Mouse (Mus musculus): ENCODE data around the gene Osbpl6. TPM values are rescaled to one million over a fixed set of nuclear protein-coding genes. Genes with fewer than 3 reads are reported as not detected.

Gene Osbpl6
- polyA plus RNA-seq, 1 experiment: 40.8 TPM

- Histone ChIP-seq H3K27ac (ENCODE audit: insufficient read depth, low read length) (no peak overlapping the region), H3K4me3 (replicated peaks; ENCODE audit: insufficient read depth, low read depth, low read length) (no peak overlapping the region), H3K27me3 (ENCODE audit: control insufficient read depth, insufficient read depth, low read length) (no peaks in the 10 kb centered on the region), H3K4me1 (ENCODE audit: control insufficient read depth, insufficient read depth, low read length) (peaks cover 15% of the 10 kb centered on the region)
- WGBS: 89% methylated on average over 6 of the region's 6 CpGs
- no peak for DNase-seq
- TF ChIP-seq POLR2A (IDR thresholded peaks at IDR 0.05; ENCODE audit: borderline replicate concordance, insufficient read depth, low read length) (no peak), CTCF (IDR thresholded peaks at IDR 0.05; ENCODE audit: borderline replicate concordance, insufficient read depth, low read depth, low read length) (no peak)
Measured at GRCm38 (mm10) chr2:76521585-76521984, 115.3 kb downstream of the Osbpl6 start.

- no peak for TF ChIP-seq CTCF (IDR thresholded peaks at IDR 0.05; ENCODE audit: borderline replicate concordance, insufficient read depth, low read depth, low read length)
- TF ChIP-seq POLR2A (IDR thresholded peaks at IDR 0.05; ENCODE audit: borderline replicate concordance, insufficient read depth, low read length): no peak
- Histone ChIP-seq H3K4me3 (replicated peaks; ENCODE audit: insufficient read depth, low read depth, low read length) (no peak overlapping the region), H3K4me1 (ENCODE audit: control insufficient read depth, insufficient read depth, low read length) (peaks cover 5% of the 10 kb centered on the region), H3K27me3 (ENCODE audit: control insufficient read depth, insufficient read depth, low read length) (no peaks in the 10 kb centered on the region), H3K27ac (ENCODE audit: insufficient read depth, low read length) (no peak overlapping the region)
- DNase-seq: no peak
- WGBS: 92% methylated on average over 5 of the region's 5 CpGs
Measured at GRCm38 (mm10) chr2:76524451-76524850, 118.1 kb downstream of the Osbpl6 start.

DNA sequence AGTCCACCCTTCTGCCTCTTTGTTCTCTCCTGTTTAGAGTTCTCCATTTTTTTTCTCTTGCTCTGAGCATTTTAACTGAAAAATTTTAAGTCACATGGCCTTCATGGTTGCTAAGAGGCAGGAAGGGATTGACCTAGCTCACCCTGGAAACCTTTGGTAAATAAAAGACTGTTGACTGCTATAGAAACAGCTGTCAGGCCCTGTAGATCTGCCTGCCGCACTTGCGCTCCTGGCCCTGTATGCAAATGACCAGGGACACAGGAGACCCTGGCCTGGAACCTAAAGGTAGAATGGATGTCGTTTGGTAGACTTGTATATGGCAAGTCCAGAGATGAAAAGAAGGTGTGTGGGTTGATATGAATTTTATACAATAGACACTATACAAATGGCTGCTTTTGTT lies 119.3 kb downstream of the Osbpl6 start:
- Histone ChIP-seq H3K27me3 (ENCODE audit: control insufficient read depth, insufficient read depth, low read length) (no peaks in the 10 kb centered on the region), H3K4me1 (ENCODE audit: control insufficient read depth, insufficient read depth, low read length) (peaks cover 7% of the 10 kb centered on the region), H3K4me3 (replicated peaks; ENCODE audit: insufficient read depth, low read depth, low read length) (no peak overlapping the region), H3K27ac (ENCODE audit: insufficient read depth, low read length) (no peak overlapping the region)
- WGBS: 71% methylated on average over 3 of the region's 3 CpGs
- no peak for DNase-seq
- TF ChIP-seq CTCF (IDR thresholded peaks at IDR 0.05; ENCODE audit: borderline replicate concordance, insufficient read depth, low read depth, low read length): no peak
- TF ChIP-seq POLR2A (IDR thresholded peaks at IDR 0.05; ENCODE audit: borderline replicate concordance, insufficient read depth, low read length): no peak

GRCm38 (mm10) chr2:76532490-76533126 lies 126.3 kb downstream of the Osbpl6 start:
- DNase-seq: peak; percentile 43 to 49
- Histone ChIP-seq H3K27ac (ENCODE audit: insufficient read depth, low read length) (no peak overlapping the region), H3K4me3 (replicated peaks; ENCODE audit: insufficient read depth, low read depth, low read length) (no peak overlapping the region), H3K4me1 (ENCODE audit: control insufficient read depth, insufficient read depth, low read length) (peaks cover 4% of the 10 kb centered on the region), H3K27me3 (ENCODE audit: control insufficient read depth, insufficient read depth, low read length) (no peaks in the 10 kb centered on the region)
- TF ChIP-seq POLR2A (IDR thresholded peaks at IDR 0.05; ENCODE audit: borderline replicate concordance, insufficient read depth, low read length) (no peak), CTCF (IDR thresholded peaks at IDR 0.05; ENCODE audit: borderline replicate concordance, insufficient read depth, low read depth, low read length) (no peak)
- WGBS: 43% methylated on average over 14 of the region's 14 CpGs

GRCm38 (mm10) chr2:76534932-76535331 lies 128.6 kb downstream of the Osbpl6 start:
- Histone ChIP-seq H3K27me3 (ENCODE audit: control insufficient read depth, insufficient read depth, low read length) (no peaks in the 10 kb centered on the region), H3K4me3 (replicated peaks; ENCODE audit: insufficient read depth, low read depth, low read length) (no peak overlapping the region), H3K4me1 (ENCODE audit: control insufficient read depth, insufficient read depth, low read length) (peaks cover 12% of the 10 kb centered on the region), H3K27ac (ENCODE audit: insufficient read depth, low read length) (no peak overlapping the region)
- TF ChIP-seq CTCF (IDR thresholded peaks at IDR 0.05; ENCODE audit: borderline replicate concordance, insufficient read depth, low read depth, low read length): no peak
- TF ChIP-seq POLR2A (IDR thresholded peaks at IDR 0.05; ENCODE audit: borderline replicate concordance, insufficient read depth, low read length): no peak
- DNase-seq: no peak
- WGBS: 76% methylated on average over 7 of the region's 7 CpGs

- no peak overlapping the region for H3K27ac ChIP-seq (ENCODE audit: insufficient read depth, low read length)
- no peak overlapping the region for H3K4me3 ChIP-seq (replicated peaks; ENCODE audit: insufficient read depth, low read depth, low read length)
- no peaks in the 10 kb centered on the region for H3K27me3 ChIP-seq (ENCODE audit: control insufficient read depth, insufficient read depth, low read length)
- DNase-seq: no peak
- peaks cover 15% of the 10 kb centered on the region for H3K4me1 ChIP-seq (ENCODE audit: control insufficient read depth, insufficient read depth, low read length)
- no peak for TF ChIP-seq POLR2A (IDR thresholded peaks at IDR 0.05; ENCODE audit: borderline replicate concordance, insufficient read depth, low read length)
- TF ChIP-seq CTCF (IDR thresholded peaks at IDR 0.05; ENCODE audit: borderline replicate concordance, insufficient read depth, low read depth, low read length): no peak
- 94% methylated on average over 9 of the region's 9 CpGs for WGBS
Measured at GRCm38 (mm10) chr2:76541900-76542299, 135.6 kb downstream of the Osbpl6 start.

GRCm38 (mm10) chr2:76542921-76543320 lies 136.6 kb downstream of the Osbpl6 start:
- peaks cover 10% of the 10 kb centered on the region; the same call in 1 of the 2 replicates for H3K4me1 ChIP-seq (ENCODE audit: control insufficient read depth, insufficient read depth, low read length)
- DNase-seq: no peak
- H3K27ac ChIP-seq (ENCODE audit: insufficient read depth, low read length): no peak overlapping the region
- H3K27me3 ChIP-seq (ENCODE audit: control insufficient read depth, insufficient read depth, low read length): no peaks in the 10 kb centered on the region
- WGBS: 87% methylated on average over 5 of the region's 5 CpGs
- H3K4me3 ChIP-seq (replicated peaks; ENCODE audit: insufficient read depth, low read depth, low read length): no peak overlapping the region
- TF ChIP-seq POLR2A (IDR thresholded peaks at IDR 0.05; ENCODE audit: borderline replicate concordance, insufficient read depth, low read length) (no peak), CTCF (IDR thresholded peaks at IDR 0.05; ENCODE audit: borderline replicate concordance, insufficient read depth, low read depth, low read length) (no peak)

- Histone ChIP-seq H3K27ac (ENCODE audit: insufficient read depth, low read length) (no peak overlapping the region), H3K27me3 (ENCODE audit: control insufficient read depth, insufficient read depth, low read length) (no peaks in the 10 kb centered on the region), H3K4me3 (replicated peaks; ENCODE audit: insufficient read depth, low read depth, low read length) (no peak overlapping the region), H3K4me1 (ENCODE audit: control insufficient read depth, insufficient read depth, low read length) (0 out of 2 replicates have a peak, but pooled peaks cover 2% of the 10 kb centered on the region)
- DNase-seq: no peak
- TF ChIP-seq POLR2A (IDR thresholded peaks at IDR 0.05; ENCODE audit: borderline replicate concordance, insufficient read depth, low read length) (no peak), CTCF (IDR thresholded peaks at IDR 0.05; ENCODE audit: borderline replicate concordance, insufficient read depth, low read depth, low read length) (no peak)
- 90% methylated on average over 8 of the region's 8 CpGs for WGBS
Measured at GRCm38 (mm10) chr2:76545539-76545938, 139.2 kb downstream of the Osbpl6 start.
